Mouse (Mus musculus): ENCODE measurements at regions not wholly inside any gene's neighbourhood (a gene's known extent, or its start where the extent isn't known, plus 50 kb on each side); places are given as distances from the start of the nearest gene placed in this dataset.

DNA sequence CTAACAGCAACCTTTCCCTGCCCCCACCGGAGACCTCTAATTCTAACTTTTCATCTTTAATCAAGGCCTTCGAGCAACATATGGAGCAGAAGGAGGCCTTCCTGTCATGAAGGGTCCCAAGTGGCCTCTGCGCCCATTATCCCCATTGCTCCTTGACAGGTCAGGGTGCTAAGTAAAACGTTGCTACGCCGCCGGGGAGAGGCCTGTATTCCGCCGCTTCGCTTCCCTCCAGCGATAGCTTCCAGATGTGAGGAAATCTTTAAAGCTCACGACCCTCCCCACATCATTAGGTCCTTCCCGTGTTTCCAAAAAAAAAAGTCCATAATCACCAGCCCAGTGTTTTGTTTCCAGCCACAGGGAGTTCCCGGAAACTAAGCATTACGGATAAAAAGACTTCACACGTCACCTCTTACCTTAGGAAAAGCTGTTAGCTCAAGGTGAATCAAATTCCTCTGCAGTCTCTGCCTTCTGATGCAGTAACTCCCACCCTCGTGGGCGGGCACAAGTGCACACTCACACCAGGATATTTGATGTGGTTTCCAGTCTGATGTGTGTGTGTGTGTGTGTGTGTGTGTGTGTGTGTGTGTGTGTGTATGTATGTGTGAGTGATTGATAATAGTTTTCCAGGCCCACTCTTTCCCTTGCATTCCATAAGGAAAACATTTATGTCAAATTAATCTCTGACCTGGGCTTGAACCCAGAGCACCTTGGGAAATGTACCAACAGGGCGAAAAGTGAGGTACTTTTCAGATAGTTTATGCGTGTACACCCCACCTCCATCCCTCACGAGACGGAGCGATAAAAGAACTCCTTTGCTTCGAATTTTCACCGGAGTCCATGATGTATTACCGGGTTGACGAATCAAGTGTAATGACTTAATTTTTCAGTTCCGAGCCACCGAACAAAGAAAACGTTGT lies 107.5 kb downstream of the Gm45692 start:
- H3K27me3 ChIP-seq: no peaks in the 10 kb centered on the region
- no peak for ATAC-seq (replicated peaks; ENCODE audit: low FRiP score)
- H3K9ac ChIP-seq: no peak overlapping the region
- H3K4me3 ChIP-seq (replicated peaks): no peak overlapping the region
- H3K4me2 ChIP-seq: 0 out of 2 replicates have a peak overlapping the region, but pooled peaks have one; percentile 23
- WGBS: 39% methylated on average over 30 of the region's 30 CpGs
- H3K36me3 ChIP-seq: no peaks in the 10 kb centered on the region
- H3K9me3 ChIP-seq (replicated peaks): no peaks in the 10 kb centered on the region
- no peak overlapping the region for H3K27ac ChIP-seq
- H3K4me1 ChIP-seq: peaks cover 5% of the 10 kb centered on the region

DNA sequence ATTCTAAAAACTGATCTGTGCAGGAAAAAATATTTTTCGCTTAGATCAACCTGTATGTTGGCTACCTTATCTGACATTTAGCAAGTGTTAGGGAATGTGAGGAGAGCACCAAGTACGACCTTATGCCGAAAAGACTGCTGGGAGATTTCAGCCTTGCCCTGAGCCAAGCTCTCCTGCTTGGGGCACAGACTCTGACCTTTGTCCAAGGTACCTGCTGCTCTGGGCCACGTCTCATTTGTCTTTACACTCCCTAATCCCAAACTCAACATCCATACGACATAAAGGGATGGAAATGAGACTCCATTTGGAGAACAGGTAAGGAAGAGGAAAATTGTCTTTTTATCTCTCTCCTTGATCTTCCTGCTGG lies 108.2 kb downstream of the Gm45692 start:
- no peak for ATAC-seq (replicated peaks; ENCODE audit: low FRiP score)
- WGBS: 36% methylated on average over 5 of the region's 5 CpGs
- Histone ChIP-seq H3K27ac (no peak overlapping the region), H3K9me3 (replicated peaks) (no peaks in the 10 kb centered on the region), H3K9ac (no peak overlapping the region), H3K4me3 (replicated peaks) (no peak overlapping the region), H3K4me2 (no peak overlapping the region), H3K36me3 (no peaks in the 10 kb centered on the region), H3K4me1 (peaks cover 5% of the 10 kb centered on the region), H3K27me3 (no peaks in the 10 kb centered on the region)

DNA sequence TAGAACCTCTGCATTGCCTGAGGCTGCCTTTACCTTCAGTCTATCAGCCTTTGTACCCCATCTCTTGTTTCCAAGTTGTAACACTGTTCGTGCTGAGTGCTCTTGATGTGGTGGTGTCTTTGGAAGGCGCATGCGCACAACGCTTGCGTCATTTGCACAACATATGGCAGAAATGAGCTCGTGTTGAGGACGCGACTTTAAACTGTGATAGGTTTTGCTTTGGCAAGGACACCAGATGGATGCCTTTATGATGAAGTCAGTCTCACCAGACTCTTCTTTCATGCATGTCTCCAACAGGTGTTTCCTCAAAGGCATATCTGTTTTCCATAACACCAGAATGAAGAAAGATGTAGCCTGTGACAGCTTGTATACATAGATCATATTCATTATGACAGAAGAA lies 110.2 kb downstream of the Gm45692 start:
- Histone ChIP-seq H3K9me3 (replicated peaks) (no peaks in the 10 kb centered on the region), H3K4me1 (peaks cover 5% of the 10 kb centered on the region), H3K9ac (no peak overlapping the region), H3K4me2 (no peak overlapping the region), H3K36me3 (no peaks in the 10 kb centered on the region), H3K27me3 (no peaks in the 10 kb centered on the region), H3K27ac (no peak overlapping the region), H3K4me3 (replicated peaks) (no peak overlapping the region)
- ATAC-seq (replicated peaks; ENCODE audit: low FRiP score): no peak
- WGBS: 94% methylated on average over 8 of the region's 8 CpGs

DNA sequence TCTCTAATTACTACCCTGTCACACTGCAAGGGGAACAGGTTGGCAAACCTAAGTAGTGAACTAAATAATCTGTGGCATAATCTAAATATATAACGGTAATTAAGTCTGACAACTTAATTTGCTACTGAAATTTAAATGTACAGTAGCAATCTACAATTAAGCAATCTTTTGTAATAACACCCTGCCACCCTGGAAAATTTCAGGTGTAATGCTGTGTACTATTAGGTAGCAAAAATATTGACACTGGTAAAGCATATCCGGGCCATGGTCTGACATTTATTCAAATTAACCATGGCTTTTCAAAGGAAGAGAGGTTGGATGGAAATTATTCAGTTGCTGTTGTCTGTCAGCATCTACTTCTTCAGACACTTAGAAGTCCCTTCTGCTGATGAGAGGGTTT lies 119.7 kb downstream of the Gm45692 start:
- no peak overlapping the region for H3K4me3 ChIP-seq (replicated peaks)
- no peak overlapping the region for H3K27ac ChIP-seq
- H3K9me3 ChIP-seq (replicated peaks): no peaks in the 10 kb centered on the region
- WGBS: 93% methylated on average over 2 of the region's 2 CpGs
- no peaks in the 10 kb centered on the region for H3K36me3 ChIP-seq
- ATAC-seq (replicated peaks; ENCODE audit: low FRiP score): no peak
- no peaks in the 10 kb centered on the region for H3K4me1 ChIP-seq
- H3K9ac ChIP-seq: no peak overlapping the region
- H3K27me3 ChIP-seq: no peaks in the 10 kb centered on the region
- H3K4me2 ChIP-seq: no peak overlapping the region

DNA sequence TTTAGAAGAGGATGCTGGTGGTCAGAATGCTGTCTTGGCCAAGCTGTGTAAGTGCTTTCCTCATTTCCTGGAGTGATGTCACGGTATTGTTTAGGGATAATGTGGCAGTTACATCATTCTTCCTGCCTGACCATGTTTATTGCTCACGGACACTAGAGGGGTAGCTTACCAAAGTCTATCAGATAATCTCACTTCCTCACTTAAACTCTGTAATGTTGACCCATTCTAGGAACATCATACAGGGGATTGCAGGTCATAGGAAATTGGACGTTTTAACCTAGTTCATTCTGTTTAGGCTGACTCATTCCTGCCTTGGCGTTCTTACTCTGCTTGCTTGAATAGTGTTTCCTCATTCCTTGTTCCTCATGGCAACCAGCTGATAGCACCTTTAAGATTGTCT lies 120.3 kb downstream of the Gm45692 start:
- no peak overlapping the region for H3K27ac ChIP-seq

DNA sequence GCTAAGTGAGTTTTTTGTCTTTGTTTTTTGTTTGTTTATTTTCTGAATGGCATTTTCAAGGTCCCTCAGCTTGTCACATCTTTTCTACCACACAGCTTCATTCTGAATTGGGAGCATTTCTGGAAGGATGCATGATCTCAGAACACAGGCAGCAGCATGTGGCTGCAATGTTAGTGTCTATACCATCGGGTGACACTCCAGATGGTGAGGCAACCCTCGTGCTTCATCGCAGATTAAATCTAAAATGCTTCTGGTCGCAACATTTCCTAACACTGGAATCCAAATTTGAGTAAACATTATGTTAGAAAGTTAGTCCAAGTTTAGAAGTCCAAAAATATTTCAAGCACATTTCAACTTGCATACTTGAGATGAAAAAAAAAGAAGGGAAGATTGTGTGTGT lies 124.4 kb downstream of the Gm45692 start:
- Histone ChIP-seq H3K27ac (no peak overlapping the region), H3K4me2 (no peak overlapping the region), H3K27me3 (no peaks in the 10 kb centered on the region), H3K4me1 (no peaks in the 10 kb centered on the region), H3K36me3 (no peaks in the 10 kb centered on the region), H3K9me3 (replicated peaks) (no peaks in the 10 kb centered on the region), H3K9ac (no peak overlapping the region), H3K4me3 (replicated peaks) (no peak overlapping the region)
- no peak for ATAC-seq (replicated peaks; ENCODE audit: low FRiP score)
- 79% methylated on average over 4 of the region's 4 CpGs for whole genome bisulfite sequencing

More for the DNA sequence above, 120.3 kb downstream of the Gm45692 start:
- H3K4me2 ChIP-seq: no peak overlapping the region
- no peaks in the 10 kb centered on the region for H3K4me1 ChIP-seq
- H3K4me3 ChIP-seq (replicated peaks): no peak overlapping the region
- H3K36me3 ChIP-seq: no peaks in the 10 kb centered on the region
- 51% methylated on average over 4 of the region's 4 CpGs for WGBS
- no peak for ATAC-seq (replicated peaks; ENCODE audit: low FRiP score)
- no peaks in the 10 kb centered on the region for H3K27me3 ChIP-seq
- no peaks in the 10 kb centered on the region for H3K9me3 ChIP-seq (replicated peaks)
- H3K9ac ChIP-seq: no peak overlapping the region

DNA sequence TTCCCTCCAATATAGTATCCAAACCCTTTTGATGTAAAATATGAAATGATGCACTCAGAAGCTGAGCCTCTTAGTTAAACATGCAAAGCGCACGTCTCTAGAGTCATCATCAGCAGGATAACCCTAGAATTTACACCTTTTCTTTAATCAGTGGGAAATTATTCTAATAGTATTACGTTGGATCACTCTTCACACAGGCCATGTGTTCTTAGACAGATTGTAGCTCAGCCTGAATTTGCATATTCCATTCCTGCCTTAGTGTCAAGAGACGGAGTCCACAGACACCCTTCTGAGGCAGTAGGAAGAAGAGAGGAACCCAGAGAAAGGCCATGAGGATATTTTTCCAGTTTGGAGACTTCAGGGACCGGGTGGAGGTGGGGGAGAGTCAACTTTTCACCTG lies 125.0 kb downstream of the Gm45692 start:
- WGBS: 83% methylated on average over 5 of the region's 5 CpGs
- Histone ChIP-seq H3K4me2 (no peak overlapping the region), H3K27me3 (no peaks in the 10 kb centered on the region), H3K27ac (no peak overlapping the region), H3K9me3 (replicated peaks) (no peaks in the 10 kb centered on the region), H3K4me1 (no peaks in the 10 kb centered on the region), H3K4me3 (replicated peaks) (no peak overlapping the region), H3K9ac (no peak overlapping the region), H3K36me3 (no peaks in the 10 kb centered on the region)
- no peak for ATAC-seq (replicated peaks; ENCODE audit: low FRiP score)

DNA sequence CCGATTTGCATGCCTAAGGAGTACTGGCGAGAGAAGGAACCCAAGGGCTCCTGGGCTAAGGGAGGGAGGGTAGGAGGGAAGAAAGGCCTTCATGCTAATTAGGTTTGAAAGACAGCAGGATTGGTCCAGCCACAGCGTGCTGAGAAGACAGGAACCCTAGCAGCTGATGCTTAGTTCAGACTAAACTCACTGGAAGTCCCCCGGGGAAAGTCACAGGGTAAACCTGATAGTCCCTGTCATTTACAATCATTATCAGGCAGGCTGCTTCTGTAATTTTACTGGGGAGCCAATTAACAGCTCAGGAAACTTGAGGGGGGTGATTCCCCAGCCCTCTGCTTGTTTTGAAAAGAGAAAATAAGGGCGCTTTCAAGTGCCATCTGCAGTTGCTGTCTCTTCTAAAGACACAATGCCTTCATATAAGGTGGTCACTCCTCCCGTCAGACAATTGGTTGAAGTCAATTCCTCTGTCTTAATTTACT lies 135.9 kb downstream of the Gm45692 start:
- no peak overlapping the region for H3K27ac ChIP-seq
- H3K36me3 ChIP-seq: no peaks in the 10 kb centered on the region
- H3K4me3 ChIP-seq (replicated peaks): no peak overlapping the region
- no peak overlapping the region for H3K4me2 ChIP-seq
- 21% methylated on average over 6 of the region's 6 CpGs for WGBS
- ATAC-seq (replicated peaks; ENCODE audit: low FRiP score): no peak
- no peaks in the 10 kb centered on the region for H3K4me1 ChIP-seq
- no peak overlapping the region for H3K9ac ChIP-seq
- H3K9me3 ChIP-seq (replicated peaks): peaks cover 11% of the 10 kb centered on the region
- H3K27me3 ChIP-seq: no peaks in the 10 kb centered on the region

DNA sequence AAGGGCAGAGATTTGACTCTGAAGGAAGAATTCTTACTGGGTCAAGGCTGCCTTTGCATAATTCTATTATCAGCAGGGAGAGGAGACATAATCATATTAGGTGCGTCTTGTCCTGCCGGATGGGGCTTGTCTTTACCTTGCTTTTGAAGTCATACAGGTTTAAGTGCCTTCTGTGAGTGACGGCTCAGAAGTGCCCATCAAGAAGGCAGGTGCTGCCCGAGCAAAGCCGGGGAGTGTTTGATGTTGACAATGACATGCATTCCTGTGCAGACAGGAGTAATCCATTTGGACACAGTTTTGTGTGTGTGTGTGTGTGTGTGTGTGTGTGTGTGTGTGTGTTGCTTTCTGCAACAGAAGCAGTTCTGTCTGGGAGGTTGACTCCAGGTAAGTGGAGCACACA lies 141.0 kb downstream of the Gm45692 start:
- Histone ChIP-seq H3K36me3 (no peaks in the 10 kb centered on the region), H3K9ac (no peak overlapping the region), H3K4me3 (replicated peaks) (no peak overlapping the region), H3K4me1 (peaks cover 5% of the 10 kb centered on the region), H3K27me3 (no peaks in the 10 kb centered on the region), H3K9me3 (replicated peaks) (no peaks in the 10 kb centered on the region; the same call in 1 of the 2 replicates), H3K27ac (no peak overlapping the region), H3K4me2 (no peak overlapping the region)
- ATAC-seq (replicated peaks; ENCODE audit: low FRiP score): no peak
- 62% methylated on average over 5 of the region's 5 CpGs for WGBS

DNA sequence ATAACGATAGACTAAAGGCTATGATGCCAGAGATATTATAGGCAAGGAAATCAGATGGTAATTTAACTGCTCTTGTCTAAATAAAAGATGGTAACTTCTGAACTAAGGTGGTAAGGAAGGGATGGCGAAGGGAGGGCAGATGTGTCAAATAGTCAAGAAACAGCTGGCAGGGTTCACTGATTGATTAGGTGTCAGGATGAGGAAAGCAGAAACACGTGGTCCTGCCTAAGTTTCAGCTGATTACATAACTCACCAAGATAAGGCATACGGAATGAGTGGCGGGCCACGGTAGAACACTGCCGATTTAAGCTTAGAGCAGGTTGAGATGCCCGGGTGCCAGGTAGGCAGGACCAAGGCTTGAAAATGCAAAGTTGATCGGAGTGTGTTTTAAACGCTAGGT lies 143.2 kb downstream of the Gm45692 start:
- H3K27me3 ChIP-seq: no peaks in the 10 kb centered on the region
- no peaks in the 10 kb centered on the region; the same call in 1 of the 2 replicates for H3K9me3 ChIP-seq (replicated peaks)
- H3K36me3 ChIP-seq: no peaks in the 10 kb centered on the region
- peaks cover 16% of the 10 kb centered on the region for H3K4me1 ChIP-seq
- H3K9ac ChIP-seq: no peak overlapping the region
- no peak overlapping the region for H3K4me2 ChIP-seq
- WGBS: 81% methylated on average over 10 of the region's 10 CpGs
- no peak for ATAC-seq (replicated peaks; ENCODE audit: low FRiP score)
- H3K4me3 ChIP-seq (replicated peaks): no peak overlapping the region
- H3K27ac ChIP-seq: no peak overlapping the region

DNA sequence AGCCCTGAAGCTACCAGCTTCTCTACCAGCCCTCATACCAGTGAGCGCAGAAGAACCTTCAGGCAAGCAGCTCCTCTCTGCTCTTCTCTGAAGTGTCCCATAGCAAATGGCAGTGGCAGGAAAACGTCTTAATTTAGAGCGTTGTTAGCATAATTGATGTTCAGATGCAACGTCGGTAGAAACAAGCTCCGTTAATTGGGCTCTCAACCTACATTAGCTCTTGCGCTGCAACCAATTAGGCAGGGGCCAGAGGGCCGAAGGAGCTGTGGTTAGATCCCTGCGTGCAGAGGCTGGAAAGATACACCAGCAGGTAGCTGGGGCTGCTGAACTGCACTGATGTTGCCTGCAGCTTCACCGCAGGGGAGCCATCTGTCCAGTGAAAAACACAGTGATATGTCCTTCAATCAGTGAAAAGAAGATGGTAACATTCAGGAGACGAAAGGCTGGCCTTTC lies 145.6 kb downstream of the Gm45692 start:
- no peak overlapping the region for H3K4me2 ChIP-seq
- H3K27me3 ChIP-seq: no peaks in the 10 kb centered on the region
- WGBS: 48% methylated on average over 11 of the region's 11 CpGs
- no peak overlapping the region for H3K9ac ChIP-seq
- ATAC-seq (replicated peaks; ENCODE audit: low FRiP score): no peak
- no peaks in the 10 kb centered on the region for H3K36me3 ChIP-seq
- peaks cover 31% of the 10 kb centered on the region for H3K4me1 ChIP-seq
- H3K27ac ChIP-seq: no peak overlapping the region
- no peak overlapping the region for H3K4me3 ChIP-seq (replicated peaks)
- no peaks in the 10 kb centered on the region; the same call in 1 of the 2 replicates for H3K9me3 ChIP-seq (replicated peaks)

DNA sequence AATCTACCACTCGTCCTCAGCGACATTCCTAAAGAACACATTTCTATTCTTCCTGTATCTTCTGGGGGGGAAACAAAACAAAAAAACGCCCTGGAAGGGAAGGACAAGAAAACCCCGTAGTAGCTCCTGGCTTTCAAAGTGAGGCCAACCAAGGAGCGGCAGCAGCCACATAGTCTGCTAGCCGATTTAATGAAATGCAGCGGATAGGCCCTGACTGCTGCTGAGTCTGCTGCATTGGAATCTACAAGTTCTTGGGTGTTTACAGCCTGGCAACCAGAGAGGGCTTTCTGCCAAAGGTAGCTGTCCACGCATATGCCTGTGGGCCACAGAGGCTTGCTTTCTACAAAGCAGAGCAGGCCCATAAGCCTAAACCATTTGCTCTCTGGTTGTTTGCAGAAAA lies 146.0 kb downstream of the Gm45692 start:
- Histone ChIP-seq H3K36me3 (no peaks in the 10 kb centered on the region), H3K27me3 (no peaks in the 10 kb centered on the region), H3K9ac (no peak overlapping the region), H3K4me2 (no peak overlapping the region), H3K4me3 (replicated peaks) (no peak overlapping the region), H3K4me1 (peaks cover 31% of the 10 kb centered on the region), H3K9me3 (replicated peaks) (no peaks in the 10 kb centered on the region; the same call in 1 of the 2 replicates), H3K27ac (no peak overlapping the region)
- no peak for ATAC-seq (replicated peaks; ENCODE audit: low FRiP score)
- 45% methylated on average over 8 of the region's 8 CpGs for WGBS

Data from kidney, embryonic 15.5 days (tissue).